Mouse (Mus musculus) MEL (cell line): Measurements from ENCODE around the gene Rtbdn.

Experiments used
- CTCF ChIP-seq, 3 experiments: IDR thresholded peaks in 2 of 3; conservative IDR thresholded peaks in 1 of 3; 2 replicates each; pipeline ENCODE4 v1.5.1; 2011 to 2012; ENCODE audit warnings: low read length in 3 of 3, low read depth in 2 of 3, mild to moderate bottlenecking in 2 of 3, improper control_type of control experiment in 1 of 3, inconsistent platforms in 1 of 3, mixed read lengths in 1 of 3, moderate library complexity in 1 of 3; ENCODE audit not compliant: control insufficient read depth in 1 of 3, insufficient read depth in 1 of 3, poor library complexity in 1 of 3, severe bottlenecking in 1 of 3
- EP300 ChIP-seq, 2 experiments: IDR thresholded peaks; 2 replicates each; pipeline ENCODE4 v1.6.1; 2011; ENCODE audit warnings: improper control_type of control experiment in 2 of 2, low read length in 2 of 2, low read depth in 1 of 2, mild to moderate bottlenecking in 1 of 2
- GATA1 ChIP-seq: IDR thresholded peaks from 2 replicates; pipeline ENCODE4 v1.6.1; 2011; ENCODE audit warnings: low read depth, low read length, improper control_type of control experiment
- POLR2A ChIP-seq, 2 experiments: IDR thresholded peaks; 2 replicates each; pipeline ENCODE4 v1.6.1; 2011 to 2012; ENCODE audit warnings: low read length in 2 of 2, mild to moderate bottlenecking in 2 of 2, control low read depth in 1 of 2, improper control_type of control experiment in 1 of 2, low read depth in 1 of 2, moderate library complexity in 1 of 2; ENCODE audit not compliant: control insufficient read depth in 1 of 2, insufficient read depth in 1 of 2, poor library complexity in 1 of 2
- ZKSCAN1 ChIP-seq: IDR thresholded peaks from 2 replicates; pipeline ENCODE4 v1.6.1; 2012; ENCODE audit warnings: low read depth, mild to moderate bottlenecking, inconsistent platforms, low read length, improper control_type of control experiment, moderate library complexity

- TF ChIP-seq POLR2A (IDR thresholded peaks at IDR 0.05; ENCODE audit: control insufficient read depth in 1 of 2, insufficient read depth in 1 of 2, low read depth in 1 of 2, low read length in 2 of 2, poor library complexity in 1 of 2) (no peak), EP300 (IDR thresholded peaks at IDR 0.05; ENCODE audit: low read depth in 1 of 2, low read length in 2 of 2) (peak; percentile 24 to 41; a peak in 2 of 4 replicates), CTCF (IDR thresholded peaks at IDR 0.05 in 2 of 3, conservative IDR thresholded peaks at IDR 0.05 in 1 of 3; ENCODE audit: control insufficient read depth in 1 of 3, insufficient read depth in 1 of 3, low read depth in 2 of 3, low read length in 3 of 3, poor library complexity in 1 of 3, severe bottlenecking in 1 of 3) (no peak), GATA1 (0 out of 2 replicates have a peak, but pooled peaks have one; percentile 17), ZKSCAN1 (no peak)
Observed at GRCm38 (mm10) chr8:84967532-84968304, 20.9 kb downstream of the Rtbdn start.
